Mouse (Mus musculus): ENCODE measurements around the gene Yif1b. TPM values are rescaled to one million over a fixed set of nuclear protein-coding genes. Genes with fewer than 3 reads are reported as not detected.
"Not testable (repeated sequence)": the region's sequence is repeated elsewhere in the genome, so short reads cannot be mapped to it uniquely, and the experiment has no call there.

Gene Yif1b
- 88.2 and 96.2 TPM in 2 replicates for polyA plus RNA-seq (2014; fragmentation: Nextera tagmentation; extraction: Ambion mirVana)

DNA sequence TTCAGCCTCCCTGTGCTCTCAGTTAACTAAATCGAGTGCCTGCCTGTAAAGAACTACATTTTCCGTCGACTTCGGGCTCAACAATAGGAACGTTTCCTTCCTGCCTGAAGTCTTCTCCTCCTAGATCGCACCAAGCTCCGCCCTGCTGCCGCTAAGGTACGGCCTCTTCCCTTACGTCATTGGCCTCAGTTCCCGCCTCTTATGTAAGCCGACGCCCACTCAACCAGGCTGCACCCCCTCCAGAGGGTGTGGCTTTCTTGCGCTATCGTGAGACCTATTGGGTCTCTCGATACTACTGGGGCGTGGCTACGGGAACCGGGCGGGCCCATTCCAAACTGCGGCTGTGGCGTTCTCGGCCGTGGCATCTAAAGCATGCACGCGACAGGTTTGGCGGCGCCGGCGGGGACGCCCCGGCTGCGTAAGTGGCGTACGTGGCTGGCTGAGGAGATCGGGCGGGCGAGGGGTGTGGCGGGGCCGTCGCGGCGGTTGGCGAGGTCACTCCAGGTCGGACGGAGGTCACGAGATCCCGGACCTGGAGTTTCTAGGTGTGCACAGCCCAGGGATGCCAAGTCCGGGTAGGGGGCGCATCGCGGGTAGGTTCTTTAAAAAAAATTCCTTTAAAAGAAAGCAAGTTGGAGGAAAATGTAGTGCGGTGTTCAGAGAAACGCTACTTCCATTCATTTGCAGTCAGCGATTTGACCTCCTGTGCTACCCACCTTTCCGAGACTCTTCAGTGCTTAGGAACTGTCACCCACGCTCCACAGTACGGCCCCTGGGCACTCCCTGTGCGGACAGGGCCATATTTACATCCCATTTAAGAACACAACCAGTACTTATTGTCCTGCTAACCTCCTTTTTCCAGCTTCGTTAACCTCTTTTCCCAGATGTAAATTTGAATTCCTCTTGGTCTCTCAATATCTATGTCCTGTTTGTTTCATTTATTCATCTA, at the start of gene Yif1b:
Gene Yif1b (plus strand): TSS at position 311 of the 949 bp plus-strand sequence.
- H3K4me3 ChIP-seq (ENCODE audit: low read depth, low read length): peak within 1 kb of the TSS; percentile 61
- WGBS: under 1% methylated on average over 60 of the region's 60 CpGs
- peaks cover 6% of the 10 kb centered on the region for H3K4me1 ChIP-seq (ENCODE audit: control insufficient read depth, insufficient read depth, low read length)
- peak within 1 kb of the TSS; percentile 55 for H3K27ac ChIP-seq (ENCODE audit: low read depth, low read length)
- no peaks in the 10 kb centered on the region for H3K36me3 ChIP-seq (ENCODE audit: control insufficient read depth, insufficient read depth, low read length)
- H3K9me3 ChIP-seq (replicated peaks; ENCODE audit: control insufficient read depth, low read length): no peaks in the 10 kb centered on the region
- peak within 1 kb of the TSS; percentile 82 for H3K4me2 ChIP-seq (ENCODE audit: low read length)
- DNase-seq (ENCODE audit: low spot score) (peak; percentile 100), ATAC-seq (peak; percentile 98)
- H3K9ac ChIP-seq (ENCODE audit: low read length): peak within 1 kb of the TSS; percentile 76
- no peaks in the 10 kb centered on the region for H3K27me3 ChIP-seq (replicated peaks; ENCODE audit: control insufficient read depth, insufficient read depth, low read length)

DNA sequence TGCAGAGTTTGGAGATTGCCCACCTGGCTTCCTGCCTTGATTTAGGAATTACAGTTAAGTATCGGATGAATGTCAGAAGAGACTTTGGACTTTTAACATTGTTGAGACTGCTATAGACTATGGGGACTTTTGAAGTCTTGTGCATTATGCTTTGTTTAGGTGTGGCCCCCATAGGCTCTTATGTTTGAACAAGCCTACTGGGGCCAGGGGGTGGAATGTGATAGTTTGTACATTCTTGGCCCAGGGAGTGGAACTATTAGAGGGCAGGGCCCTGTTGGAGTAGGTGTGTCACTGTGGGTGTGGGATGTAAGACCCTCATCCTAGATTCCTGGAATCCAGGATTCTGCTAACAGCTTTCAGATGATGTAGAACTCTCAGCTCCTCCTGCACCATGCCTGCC, 43.9 kb upstream of the Yif1b start:
- H3K27me3 ChIP-seq (replicated peaks; ENCODE audit: control insufficient read depth, insufficient read depth, low read length); H3K4me1 ChIP-seq (ENCODE audit: control insufficient read depth, insufficient read depth, low read length); H3K9me3 ChIP-seq (replicated peaks; ENCODE audit: control insufficient read depth, low read length); H3K4me3 ChIP-seq (ENCODE audit: low read depth, low read length); ATAC-seq; H3K27ac ChIP-seq (ENCODE audit: low read depth, low read length); H3K36me3 ChIP-seq (ENCODE audit: control insufficient read depth, insufficient read depth, low read length); H3K9ac ChIP-seq (ENCODE audit: low read length); DNase-seq (ENCODE audit: low spot score); H3K4me2 ChIP-seq (ENCODE audit: low read length): not testable (repeated sequence)
- WGBS: 100% methylated on average over 1 of the region's 1 CpGs

DNA sequence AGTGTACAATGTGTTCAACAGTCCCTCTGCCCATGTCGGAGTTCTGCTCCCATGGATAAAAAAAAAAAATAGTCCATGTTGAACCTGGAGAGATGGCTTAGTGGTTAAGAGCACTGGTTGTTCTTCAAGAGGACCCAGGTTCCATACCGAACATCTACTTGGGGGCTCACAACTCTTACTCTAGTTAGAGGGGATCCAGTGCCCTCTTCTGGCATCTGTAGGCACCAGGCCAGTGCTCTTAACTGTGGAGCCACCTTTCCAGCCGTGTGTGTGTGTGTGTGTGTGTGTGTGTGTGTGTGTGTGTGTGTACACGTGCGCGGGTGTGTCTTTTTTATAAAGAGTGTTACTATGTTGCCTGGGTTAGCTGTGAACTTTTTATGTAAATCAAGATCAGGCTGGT, 35.6 kb upstream of the Yif1b start:
- H3K36me3 ChIP-seq (ENCODE audit: control insufficient read depth, insufficient read depth, low read length): no peaks in the 10 kb centered on the region
- no peak overlapping the region for H3K4me2 ChIP-seq (ENCODE audit: low read length)
- H3K27me3 ChIP-seq (replicated peaks; ENCODE audit: control insufficient read depth, insufficient read depth, low read length): no peaks in the 10 kb centered on the region
- H3K9me3 ChIP-seq (replicated peaks; ENCODE audit: control insufficient read depth, low read length): no peaks in the 10 kb centered on the region
- ATAC-seq (no peak), DNase-seq (ENCODE audit: low spot score) (no peak)
- H3K4me1 ChIP-seq (ENCODE audit: control insufficient read depth, insufficient read depth, low read length): no peaks in the 10 kb centered on the region
- no peak overlapping the region for H3K9ac ChIP-seq (ENCODE audit: low read length)
- 87% methylated on average over 6 of the region's 6 CpGs for WGBS
- no peak overlapping the region for H3K27ac ChIP-seq (ENCODE audit: low read depth, low read length)
- H3K4me3 ChIP-seq (ENCODE audit: low read depth, low read length): no peak overlapping the region

DNA sequence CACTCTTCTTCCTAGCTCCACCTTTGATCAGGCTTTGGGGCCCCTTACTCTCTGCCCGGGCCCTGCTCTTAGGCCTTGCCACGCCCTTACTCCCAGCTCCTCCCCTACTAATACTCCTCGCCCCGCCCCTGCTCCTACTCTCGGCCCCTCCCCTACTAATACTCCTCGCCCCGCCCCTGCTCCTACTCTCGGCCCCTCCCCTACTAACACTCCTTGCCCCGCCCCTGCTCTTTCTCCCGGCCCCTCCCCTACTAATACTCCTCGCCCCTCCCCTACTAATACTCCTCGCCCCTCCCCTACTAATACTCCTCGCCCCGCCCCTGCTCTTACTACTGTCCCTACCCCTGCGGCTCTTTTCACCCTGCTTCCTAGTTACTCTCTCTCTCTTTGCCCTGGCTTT, 27.1 kb upstream of the Yif1b start:
- H3K9ac ChIP-seq (ENCODE audit: low read length); H3K9me3 ChIP-seq (replicated peaks; ENCODE audit: control insufficient read depth, low read length); H3K36me3 ChIP-seq (ENCODE audit: control insufficient read depth, insufficient read depth, low read length); ATAC-seq; H3K27ac ChIP-seq (ENCODE audit: low read depth, low read length); H3K27me3 ChIP-seq (replicated peaks; ENCODE audit: control insufficient read depth, insufficient read depth, low read length); H3K4me1 ChIP-seq (ENCODE audit: control insufficient read depth, insufficient read depth, low read length); DNase-seq (ENCODE audit: low spot score): not testable (repeated sequence)
- Histone ChIP-seq H3K4me2 (ENCODE audit: low read length) (peak overlapping the region; percentile 44), H3K4me3 (ENCODE audit: low read depth, low read length) (peak overlapping the region; percentile 21)
- WGBS: 33% methylated on average over 13 of the region's 15 CpGs

DNA sequence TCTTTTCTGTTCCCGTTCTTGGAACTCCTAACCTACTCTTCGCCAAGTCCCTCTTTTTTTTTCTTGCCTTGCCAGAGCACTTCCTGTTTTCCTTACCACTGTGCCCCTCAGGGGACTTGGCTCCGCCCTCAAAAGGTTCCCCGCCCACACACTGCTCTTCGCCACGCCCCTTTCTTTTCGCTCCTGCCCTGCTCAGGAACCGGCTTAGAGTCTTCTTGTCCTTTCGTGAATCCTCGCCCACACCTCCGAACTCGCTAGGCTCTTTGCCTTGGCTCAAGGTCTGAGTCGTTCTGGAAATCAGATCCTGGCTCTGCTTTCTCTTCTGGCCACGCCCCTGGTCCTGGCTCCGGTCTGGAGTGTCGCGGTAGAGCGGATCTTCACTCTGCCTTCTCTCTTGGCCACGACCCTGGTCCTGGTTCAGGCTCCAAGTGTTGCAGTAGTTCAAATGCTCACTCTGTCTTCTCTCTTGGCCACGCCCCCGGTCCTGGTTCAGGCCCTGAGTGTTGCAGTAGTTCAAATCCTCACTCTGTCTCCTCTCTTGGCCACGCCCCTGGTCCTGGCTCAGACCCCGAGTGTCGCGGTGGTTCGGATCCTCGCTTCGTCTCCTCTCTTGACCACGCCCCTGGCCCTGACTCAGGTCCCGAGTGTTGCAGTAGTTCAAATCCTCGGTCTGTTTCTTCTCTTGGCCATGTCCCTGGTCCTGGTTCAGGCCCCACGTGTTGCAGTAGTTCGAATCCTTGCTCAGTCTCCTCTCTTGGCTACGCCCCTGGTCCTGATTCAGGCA, 26.5 kb upstream of the Yif1b start:
- DNase-seq (ENCODE audit: low spot score): peak; percentile 62
- no peaks in the 10 kb centered on the region for H3K9me3 ChIP-seq (replicated peaks; ENCODE audit: control insufficient read depth, low read length)
- no peaks in the 10 kb centered on the region for H3K27me3 ChIP-seq (replicated peaks; ENCODE audit: control insufficient read depth, insufficient read depth, low read length)
- H3K27ac ChIP-seq (ENCODE audit: low read depth, low read length): no peak overlapping the region
- H3K9ac ChIP-seq (ENCODE audit: low read length): no peak overlapping the region; the same call in 1 of the 2 replicates
- 6% methylated on average over 34 of the region's 34 CpGs for WGBS
- no peaks in the 10 kb centered on the region for H3K36me3 ChIP-seq (ENCODE audit: control insufficient read depth, insufficient read depth, low read length)
- peak overlapping the region; percentile 21 for H3K4me3 ChIP-seq (ENCODE audit: low read depth, low read length)
- peak overlapping the region; percentile 44 for H3K4me2 ChIP-seq (ENCODE audit: low read length)
- no peaks in the 10 kb centered on the region for H3K4me1 ChIP-seq (ENCODE audit: control insufficient read depth, insufficient read depth, low read length)
- peak; percentile 54; the same call in 1 of the 2 replicates for ATAC-seq

DNA sequence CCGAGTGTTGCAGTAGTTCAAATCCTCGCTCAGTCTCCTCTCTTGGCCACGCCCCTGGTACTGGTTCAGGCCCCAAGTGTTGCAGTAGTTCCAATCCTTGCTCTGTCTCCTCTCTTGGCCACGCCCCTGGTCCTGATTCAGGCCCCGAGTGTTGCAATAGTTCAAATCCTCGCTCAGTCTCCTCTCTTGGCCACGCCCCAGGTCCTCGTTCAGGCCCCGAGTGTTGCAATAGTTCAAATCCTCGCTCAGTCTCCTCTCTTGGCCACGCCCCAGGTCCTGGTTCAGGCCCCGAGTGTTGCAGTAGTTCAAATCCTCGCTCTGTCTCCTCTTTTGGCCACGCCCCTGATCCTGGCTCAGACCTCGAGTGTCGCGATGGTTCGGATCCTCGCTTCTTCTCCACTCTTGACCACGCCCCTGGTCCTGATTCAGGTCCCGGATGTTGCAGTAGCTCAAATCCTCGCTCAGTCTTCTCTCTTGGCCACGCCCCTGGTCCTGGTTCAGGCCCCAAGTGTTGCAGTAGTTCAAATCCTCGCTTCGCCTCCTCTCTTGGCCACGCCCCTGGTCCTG, 25.8 kb upstream of the Yif1b start:
- Histone ChIP-seq H3K36me3 (ENCODE audit: control insufficient read depth, insufficient read depth, low read length) (no peaks in the 10 kb centered on the region), H3K27ac (ENCODE audit: low read depth, low read length) (no peak overlapping the region), H3K4me2 (ENCODE audit: low read length) (no peak overlapping the region), H3K4me3 (ENCODE audit: low read depth, low read length) (no peak overlapping the region), H3K9me3 (replicated peaks; ENCODE audit: control insufficient read depth, low read length) (no peaks in the 10 kb centered on the region), H3K4me1 (ENCODE audit: control insufficient read depth, insufficient read depth, low read length) (no peaks in the 10 kb centered on the region), H3K9ac (ENCODE audit: low read length) (no peak overlapping the region), H3K27me3 (replicated peaks; ENCODE audit: control insufficient read depth, insufficient read depth, low read length) (no peaks in the 10 kb centered on the region)
- WGBS: 18% methylated on average over 26 of the region's 26 CpGs
- ATAC-seq (no peak), DNase-seq (ENCODE audit: low spot score) (no peak)

DNA sequence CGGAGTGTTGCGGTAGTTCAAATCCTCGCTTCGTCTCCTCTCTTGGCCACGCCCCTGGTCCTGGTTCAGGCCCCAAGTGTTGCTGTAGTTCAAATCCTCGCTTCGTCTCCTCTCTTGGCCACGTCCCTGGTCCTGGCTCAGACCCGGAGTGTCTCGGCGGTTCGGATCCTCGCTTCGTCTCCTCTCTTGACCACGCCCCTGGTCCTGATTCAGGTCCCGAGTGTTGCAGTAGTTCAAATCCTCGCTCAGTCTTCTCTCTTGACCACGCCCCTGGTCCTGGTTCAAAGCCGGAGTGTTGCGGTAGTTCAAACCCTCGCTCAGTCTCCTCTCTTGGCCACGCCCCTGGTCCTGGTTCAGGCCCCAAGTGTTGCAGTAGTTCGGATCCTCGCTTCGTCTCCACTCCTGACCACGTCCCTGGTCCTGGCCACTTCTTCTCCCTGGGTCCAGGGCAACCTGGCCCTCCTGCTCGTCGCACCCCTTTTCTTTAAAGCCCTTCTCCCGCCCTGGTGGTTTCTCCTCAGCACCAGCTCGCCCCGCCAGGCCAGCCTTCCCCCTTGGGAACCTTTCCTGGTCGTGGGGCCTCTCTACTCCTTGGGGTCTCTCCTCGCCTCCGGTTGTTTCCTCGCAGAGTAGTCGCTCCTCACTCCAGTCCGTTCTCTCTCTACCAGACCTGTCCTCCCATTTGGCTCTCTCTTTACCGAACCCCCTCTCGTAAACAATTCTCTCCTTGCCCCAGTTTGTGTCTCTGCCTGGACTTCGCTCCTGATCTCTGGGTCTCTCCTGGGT, 25.2 kb upstream of the Yif1b start:
- H3K36me3 ChIP-seq (ENCODE audit: control insufficient read depth, insufficient read depth, low read length); DNase-seq (ENCODE audit: low spot score); H3K4me1 ChIP-seq (ENCODE audit: control insufficient read depth, insufficient read depth, low read length); H3K9ac ChIP-seq (ENCODE audit: low read length); H3K27me3 ChIP-seq (replicated peaks; ENCODE audit: control insufficient read depth, insufficient read depth, low read length); H3K27ac ChIP-seq (ENCODE audit: low read depth, low read length); H3K9me3 ChIP-seq (replicated peaks; ENCODE audit: control insufficient read depth, low read length): not testable (repeated sequence)
- H3K4me2 ChIP-seq (ENCODE audit: low read length): peak overlapping the region; percentile 44
- H3K4me3 ChIP-seq (ENCODE audit: low read depth, low read length): 0 out of 2 replicates have a peak overlapping the region, but pooled peaks have one; percentile 18
- ATAC-seq: 0 out of 2 replicates have a peak, but pooled peaks have one; percentile 24
- 16% methylated on average over 39 of the region's 40 CpGs for WGBS

DNA sequence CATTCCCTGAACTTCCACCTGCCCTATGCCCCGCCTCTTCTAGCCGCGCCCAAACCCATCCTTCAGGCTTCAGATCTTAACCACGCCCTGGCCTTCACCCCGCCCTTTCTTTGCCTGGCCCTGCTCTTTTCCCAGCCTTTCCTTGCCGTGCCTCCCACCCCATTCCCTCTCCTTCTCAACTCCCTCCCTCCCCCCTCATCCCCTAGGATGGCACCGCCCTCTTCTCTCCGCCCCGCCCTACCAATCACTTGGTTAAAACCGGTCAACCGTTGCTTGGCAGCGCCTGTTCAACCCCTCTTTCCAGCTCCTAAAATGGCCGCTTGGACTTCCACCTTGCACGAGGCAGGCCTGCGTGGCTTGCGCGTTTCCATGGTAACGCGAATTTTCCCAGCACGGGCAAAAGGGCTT, 24.4 kb upstream of the Yif1b start, which contains the start of gene Catsperg1:
Gene Catsperg1 (minus strand): TSS at position 361 of the 408 bp plus-strand sequence.
- H3K27ac ChIP-seq (ENCODE audit: low read depth, low read length): no peak within 1 kb of the TSS
- no peak within 1 kb of the TSS for H3K9ac ChIP-seq (ENCODE audit: low read length)
- 2% methylated on average over 20 of the region's 20 CpGs for WGBS
- no peaks in the 10 kb centered on the region for H3K27me3 ChIP-seq (replicated peaks; ENCODE audit: control insufficient read depth, insufficient read depth, low read length)
- no peaks in the 10 kb centered on the region for H3K36me3 ChIP-seq (ENCODE audit: control insufficient read depth, insufficient read depth, low read length)
- DNase-seq (ENCODE audit: low spot score) (peak; percentile 76), ATAC-seq (peak; percentile 80)
- H3K9me3 ChIP-seq (replicated peaks; ENCODE audit: control insufficient read depth, low read length): no peaks in the 10 kb centered on the region
- no peaks in the 10 kb centered on the region for H3K4me1 ChIP-seq (ENCODE audit: control insufficient read depth, insufficient read depth, low read length)
- peak within 1 kb of the TSS; percentile 44 for H3K4me2 ChIP-seq (ENCODE audit: low read length)
- H3K4me3 ChIP-seq (ENCODE audit: low read depth, low read length): peak within 1 kb of the TSS; percentile 18
